Mouse (Mus musculus) neural tube, embryonic 14.5 days (tissue): Measurements from ENCODE around the gene Slc22a12. TPM values are rescaled to one million over a fixed set of nuclear protein-coding genes. Genes with fewer than 3 reads are reported as not detected.

Source experiments
- ATAC-seq: fragments of 200-750 bp; cut with Nextera tagmentation; 2 replicates; pipeline ENCODE4 v1.8.0; 2017; ENCODE audit warnings: low read depth, mild to moderate bottlenecking, moderate TSS enrichment, moderate library complexity
- H3K27ac ChIP-seq: fragments of 300-500 bp; sonication (generic); 2 replicates; pipeline ENCODE4 v1.5.1; 2014; ENCODE audit warnings: low read depth, mild to moderate bottlenecking, control low read depth, low read length, moderate library complexity, mixed read lengths
- H3K27me3 ChIP-seq: fragments of 300-500 bp; sonication (generic); 2 replicates; pipeline ENCODE4 v1.6.1; 2014; ENCODE audit warnings: low read length; ENCODE audit not compliant: control insufficient read depth, insufficient read depth
- H3K36me3 ChIP-seq: fragments of 300-500 bp; sonication (generic); 2 replicates; pipeline ENCODE4 v1.6.1; 2014; ENCODE audit warnings: low read length, mixed read lengths; ENCODE audit not compliant: control insufficient read depth, insufficient read depth
- H3K4me1 ChIP-seq: fragments of 300-500 bp; sonication (generic); 2 replicates; pipeline ENCODE4 v1.6.1; 2014; ENCODE audit warnings: low read length; ENCODE audit not compliant: control insufficient read depth, insufficient read depth
- H3K4me2 ChIP-seq: fragments of 300-500 bp; sonication (generic); 2 replicates; pipeline ENCODE4 v1.6.1; 2014; ENCODE audit warnings: mild to moderate bottlenecking, low read depth, low read length, control low read depth
- H3K4me3 ChIP-seq: fragments of 300-500 bp; sonication (generic); 2 replicates; pipeline ENCODE4 v1.5.1; 2014; ENCODE audit warnings: low read depth, low read length, control low read depth, mixed read lengths
- H3K9ac ChIP-seq: fragments of 300-500 bp; sonication (generic); replicated peaks from 2 replicates; pipeline ENCODE4 v1.6.1; 2014; ENCODE audit warnings: low read depth, mild to moderate bottlenecking, control low read depth, low read length, mixed read lengths
- H3K9me3 ChIP-seq: fragments of 300-500 bp; sonication (generic); 2 replicates; pipeline ENCODE4 v1.6.1; 2016; ENCODE audit warnings: low read length; ENCODE audit not compliant: control insufficient read depth
- WGBS: fragments of 180-500 bp; shearing (Covaris S2); extraction: QIAGEN DNeasy Blood & Tissue Kit; methylation state at CpG from one replicate; pipeline ENCODE4 v1.1.7; 2014; 5-methylcytosine and 5-hydroxymethylcytosine counted together
- polyA plus RNA-seq: library from polyadenylated mRNA; unstranded; fragments of >200 nt; fragmentation: Nextera tagmentation; extraction: Ambion mirVana; gene quantifications from 2 replicates; pipeline ENCODE4 v1.2.1, GENCODE M21; 2014

Gene Slc22a12
- 0.11 TPM in 1 of 2 replicates, not detected in the other for polyA plus RNA-seq

- no peak for ATAC-seq
- H3K9me3 ChIP-seq, result no peaks in the 10 kb centered on the region
- H3K4me2 ChIP-seq, result no peak within 1 kb of the TSS
- no peak within 1 kb of the TSS for H3K9ac ChIP-seq
- no peak within 1 kb of the TSS for H3K4me3 ChIP-seq
- WGBS, result 91% methylated on average over 16 of the region's 16 CpGs
- no peak within 1 kb of the TSS for H3K27ac ChIP-seq
- H3K4me1 ChIP-seq, result no peaks in the 10 kb centered on the region
- H3K36me3 ChIP-seq, result no peaks in the 10 kb centered on the region
- no peaks in the 10 kb centered on the region for H3K27me3 ChIP-seq
Measured at GRCm38 (mm10) chr19:6542367-6543034, at the start of gene Slc22a12. Slc22a12 (minus strand) TSS chr19:6543032.

- no peak for ATAC-seq
- H3K36me3 ChIP-seq, result no peaks in the 10 kb centered on the region
- H3K4me1 ChIP-seq, result 0 out of 2 replicates have a peak, but pooled peaks cover 3% of the 10 kb centered on the region
- H3K4me3 ChIP-seq, result no peak overlapping the region
- no peak overlapping the region for H3K4me2 ChIP-seq
- H3K27ac ChIP-seq, result no peak overlapping the region
- WGBS, result 34% methylated on average over 4 of the region's 4 CpGs
- H3K9ac ChIP-seq, result no peak overlapping the region
- no peaks in the 10 kb centered on the region for H3K27me3 ChIP-seq
- H3K9me3 ChIP-seq, result no peaks in the 10 kb centered on the region
Measured at GRCm38 (mm10) chr19:6572001-6572400, 29.2 kb upstream of the Slc22a12 start.

DNA sequence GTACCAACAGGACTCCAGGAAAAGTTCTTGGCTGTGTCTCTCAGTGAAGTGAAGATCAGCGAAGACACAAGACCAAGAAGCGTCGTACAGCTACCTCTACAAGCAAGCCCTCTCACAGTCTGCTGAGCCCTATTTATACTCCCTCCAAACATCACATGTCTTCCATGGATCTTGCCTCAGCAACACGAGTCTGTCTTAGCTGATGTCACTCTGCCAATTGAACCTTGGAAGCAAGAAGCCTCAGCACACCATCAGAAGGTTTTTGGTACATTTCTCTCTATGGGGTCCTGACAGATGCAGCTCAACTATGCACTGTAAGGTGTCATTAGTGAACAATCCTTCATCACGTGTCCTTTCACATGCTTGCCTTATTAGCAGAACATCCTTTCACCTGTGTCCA lies 28.6 kb upstream of the Slc22a12 start:
- H3K27me3 ChIP-seq, result no peaks in the 10 kb centered on the region
- no peaks in the 10 kb centered on the region for H3K36me3 ChIP-seq
- H3K4me2 ChIP-seq, result no peak overlapping the region
- H3K4me3 ChIP-seq, result no peak overlapping the region
- no peaks in the 10 kb centered on the region for H3K4me1 ChIP-seq
- H3K9ac ChIP-seq, result no peak overlapping the region
- no peak overlapping the region for H3K27ac ChIP-seq
- H3K9me3 ChIP-seq, result no peaks in the 10 kb centered on the region
- no peak for ATAC-seq
- 82% methylated on average over 5 of the region's 5 CpGs for WGBS

- Histone ChIP-seq H3K27me3 (no peaks in the 10 kb centered on the region), H3K9ac (no peak overlapping the region), H3K9me3 (no peaks in the 10 kb centered on the region), H3K4me2 (no peak overlapping the region), H3K36me3 (no peaks in the 10 kb centered on the region), H3K27ac (no peak overlapping the region), H3K4me3 (no peak overlapping the region), H3K4me1 (no peaks in the 10 kb centered on the region)
- 34% methylated on average over 5 of the region's 5 CpGs for WGBS
- no peak for ATAC-seq
Measured at GRCm38 (mm10) chr19:6569561-6569960, 26.7 kb upstream of the Slc22a12 start.

GRCm38 (mm10) chr19:6569021-6569420 lies 26.2 kb upstream of the Slc22a12 start:
- no peaks in the 10 kb centered on the region for H3K27me3 ChIP-seq
- H3K4me1 ChIP-seq, result no peaks in the 10 kb centered on the region
- no peak overlapping the region for H3K4me3 ChIP-seq
- H3K9ac ChIP-seq, result no peak overlapping the region
- WGBS, result 80% methylated on average over 5 of the region's 5 CpGs
- no peak overlapping the region for H3K4me2 ChIP-seq
- H3K27ac ChIP-seq, result no peak overlapping the region
- no peak for ATAC-seq
- H3K36me3 ChIP-seq, result no peaks in the 10 kb centered on the region
- H3K9me3 ChIP-seq, result no peaks in the 10 kb centered on the region

- Histone ChIP-seq H3K36me3 (no peaks in the 10 kb centered on the region), H3K4me3 (no peak overlapping the region), H3K27ac (no peak overlapping the region), H3K4me2 (no peak overlapping the region), H3K27me3 (no peaks in the 10 kb centered on the region), H3K4me1 (no peaks in the 10 kb centered on the region), H3K9me3 (no peaks in the 10 kb centered on the region), H3K9ac (no peak overlapping the region)
- WGBS, result 78% methylated on average over 2 of the region's 2 CpGs
- ATAC-seq, result no peak; the same call in 1 of the 2 replicates
Measured at GRCm38 (mm10) chr19:6566450-6566849, 23.6 kb upstream of the Slc22a12 start.

DNA sequence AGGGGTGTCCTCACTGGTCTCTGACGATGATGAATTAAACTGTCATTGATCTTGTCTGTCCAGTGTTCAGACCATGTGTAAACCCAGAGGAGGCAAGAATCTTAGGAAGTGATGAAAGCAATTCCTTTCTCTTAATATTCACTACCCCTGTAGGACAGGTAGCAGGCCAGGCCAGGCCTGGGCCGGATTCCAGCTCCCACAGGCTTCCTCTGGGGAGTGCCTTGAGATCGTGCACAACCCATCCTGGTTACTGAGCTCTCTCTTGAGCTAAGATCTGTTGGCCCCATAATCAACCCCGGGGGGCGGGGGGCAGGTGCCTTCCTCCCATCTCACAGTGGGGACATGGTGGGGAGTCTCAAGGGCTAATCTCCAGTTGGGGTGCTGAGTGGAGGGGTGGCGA lies 22.3 kb upstream of the Slc22a12 start:
- no peaks in the 10 kb centered on the region for H3K36me3 ChIP-seq
- WGBS, result 87% methylated on average over 6 of the region's 6 CpGs
- no peak overlapping the region for H3K4me3 ChIP-seq
- no peak overlapping the region for H3K9ac ChIP-seq
- no peak overlapping the region for H3K27ac ChIP-seq
- no peaks in the 10 kb centered on the region for H3K4me1 ChIP-seq
- H3K9me3 ChIP-seq, result no peaks in the 10 kb centered on the region
- no peaks in the 10 kb centered on the region for H3K27me3 ChIP-seq
- no peak overlapping the region for H3K4me2 ChIP-seq
- no peak for ATAC-seq

DNA sequence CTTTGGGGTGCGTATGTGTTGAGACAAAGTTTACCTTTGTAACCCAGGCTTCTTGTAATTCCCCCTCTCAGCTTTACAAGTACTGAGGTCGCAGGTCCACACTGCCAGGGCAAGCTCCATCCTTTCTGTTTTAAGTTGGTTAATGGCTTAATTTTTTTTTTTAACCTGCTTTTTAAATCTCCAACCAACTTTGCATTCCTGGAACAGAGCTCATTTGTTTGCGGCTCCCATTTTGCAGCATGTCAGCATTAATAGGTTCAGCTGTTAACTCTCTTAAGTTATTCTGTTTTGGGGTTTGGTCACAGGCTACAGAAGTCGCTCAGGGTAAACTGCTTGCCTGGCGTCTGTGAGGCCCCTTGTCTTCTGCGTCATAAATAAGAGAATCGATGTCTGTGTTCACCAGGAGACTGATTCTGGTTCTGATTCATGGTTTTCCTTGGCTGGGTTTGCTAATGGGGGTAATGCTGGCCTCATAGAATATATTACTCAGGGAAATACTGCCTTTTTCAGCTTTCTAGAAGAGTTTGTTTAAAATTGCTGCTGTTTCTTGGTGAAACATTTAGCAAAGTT lies 17.5 kb upstream of the Slc22a12 start:
- ATAC-seq, result no peak
- H3K27ac ChIP-seq, result no peak overlapping the region
- no peaks in the 10 kb centered on the region for H3K9me3 ChIP-seq
- 29% methylated on average over 7 of the region's 7 CpGs for WGBS
- H3K36me3 ChIP-seq, result no peaks in the 10 kb centered on the region
- no peaks in the 10 kb centered on the region for H3K27me3 ChIP-seq
- no peaks in the 10 kb centered on the region for H3K4me1 ChIP-seq
- no peak overlapping the region for H3K4me2 ChIP-seq
- no peak overlapping the region for H3K4me3 ChIP-seq
- H3K9ac ChIP-seq, result no peak overlapping the region

GRCm38 (mm10) chr19:6559576-6559975 lies 16.7 kb upstream of the Slc22a12 start:
- Histone ChIP-seq H3K27ac (no peak overlapping the region), H3K4me1 (no peaks in the 10 kb centered on the region), H3K36me3 (no peaks in the 10 kb centered on the region), H3K9me3 (no peaks in the 10 kb centered on the region), H3K4me2 (no peak overlapping the region), H3K9ac (no peak overlapping the region), H3K27me3 (no peaks in the 10 kb centered on the region), H3K4me3 (no peak overlapping the region)
- no peak for ATAC-seq
- WGBS, result 35% methylated on average over 4 of the region's 4 CpGs
